Mouse (Mus musculus) lung, adult 2 months (tissue): ENCODE measurements around the gene Lamtor2. TPM values are rescaled to one million over a fixed set of nuclear protein-coding genes. Genes with fewer than 3 reads are reported as not detected.

Experiments used
- DNase-seq: peaks from one replicate; pipeline ENCODE4 v3.0.0; 2022
- H3K4me1 ChIP-seq: fragments of 200-500 bp; 2 replicates; pipeline ENCODE4 v1.6.1; 2011; ENCODE audit warnings: low read length; ENCODE audit not compliant: control insufficient read depth, insufficient read depth
- H3K4me3 ChIP-seq: fragments of 200-500 bp; replicated peaks from 2 replicates; pipeline ENCODE3; 2011; ENCODE audit warnings: low read depth, mild to moderate bottlenecking, control low read depth, low read length; ENCODE audit errors: extremely low read depth
- CTCF ChIP-seq: fragments of 200-500 bp; IDR thresholded peaks from 2 replicates; pipeline ENCODE4 v1.5.1; 2011; ENCODE audit warnings: mild to moderate bottlenecking, low read length, control low read depth; ENCODE audit not compliant: insufficient read depth
- POLR2A ChIP-seq: fragments of 200-500 bp; IDR thresholded peaks from 2 replicates; pipeline ENCODE4 v1.6.1; 2011; ENCODE audit warnings: low read depth, mild to moderate bottlenecking, control low read depth, low read length, borderline replicate concordance; ENCODE audit errors: extremely low read depth
- WGBS: fragments of 180-500 bp; shearing (Covaris S2); methylation state at CpG from one replicate; pipeline ENCODE4 v1.1.7; 2018; 5-methylcytosine and 5-hydroxymethylcytosine counted together
- polyA plus RNA-seq: library from polyadenylated mRNA; depleted of rRNA; stranded (reverse); fragments of >200 nt; gene quantifications from 2 replicates; pipeline ENCODE4 v1.2.3, GENCODE M21; 2012

The Lamtor2 gene
- polyA plus RNA-seq, 1 experiment, result 135 TPM

- TF ChIP-seq POLR2A (no peak), CTCF (no peak)
- WGBS, result 95% methylated on average over 6 of the region's 6 CpGs
Measured at GRCm38 (mm10) chr3:88521156-88521555, 31.7 kb downstream of the Lamtor2 start.

GRCm38 (mm10) chr3:88520078-88520477 is 32.8 kb downstream of the Lamtor2 start:
- TF ChIP-seq CTCF, result no peak
- no peak for TF ChIP-seq POLR2A
- 84% methylated on average over 2 of the region's 2 CpGs for WGBS
- peaks cover 7% of the 10 kb centered on the region; the same call in 1 of the 2 replicates for H3K4me1 ChIP-seq
- no peak overlapping the region for H3K4me3 ChIP-seq
- DNase-seq, result no peak

More at GRCm38 (mm10) chr3:88521156-88521555, 31.7 kb downstream of the Lamtor2 start:
- H3K4me3 ChIP-seq, result no peak overlapping the region
- peaks cover 7% of the 10 kb centered on the region; the same call in 1 of the 2 replicates for H3K4me1 ChIP-seq
- DNase-seq, result no peak

- no peak for DNase-seq
- 89% methylated on average over 4 of the region's 4 CpGs for WGBS
- TF ChIP-seq POLR2A, result no peak
- no peak for TF ChIP-seq CTCF
Measured at GRCm38 (mm10) chr3:88518411-88518810, 34.5 kb downstream of the Lamtor2 start.

GRCm38 (mm10) chr3:88516407-88516806 is 36.5 kb downstream of the Lamtor2 start:
- WGBS, result 82% methylated on average over 2 of the region's 2 CpGs
- Histone ChIP-seq H3K4me3 (no peak overlapping the region), H3K4me1 (peaks cover 33% of the 10 kb centered on the region)
- TF ChIP-seq POLR2A, result no peak
- TF ChIP-seq CTCF, result no peak
- DNase-seq, result no peak

More at GRCm38 (mm10) chr3:88518411-88518810, 34.5 kb downstream of the Lamtor2 start:
- peaks cover 16% of the 10 kb centered on the region for H3K4me1 ChIP-seq
- no peak overlapping the region for H3K4me3 ChIP-seq

GRCm38 (mm10) chr3:88515095-88515386 is 37.8 kb downstream of the Lamtor2 start:
- peaks cover 35% of the 10 kb centered on the region for H3K4me1 ChIP-seq
- TF ChIP-seq POLR2A (no peak), CTCF (no peak)
- WGBS, result 94% methylated on average over 2 of the region's 2 CpGs
- no peak overlapping the region for H3K4me3 ChIP-seq
- no peak for DNase-seq

GRCm38 (mm10) chr3:88514231-88515094 is 38.4 kb downstream of the Lamtor2 start:
- H3K4me1 ChIP-seq, result peaks cover 38% of the 10 kb centered on the region
- no peak for TF ChIP-seq POLR2A
- no peak for TF ChIP-seq CTCF
- no peak overlapping the region for H3K4me3 ChIP-seq
- peak; percentile 67 for DNase-seq
- 57% methylated on average over 10 of the region's 10 CpGs for WGBS

GRCm38 (mm10) chr3:88513546-88514115 is 39.2 kb downstream of the Lamtor2 start:
- H3K4me3 ChIP-seq, result no peak overlapping the region
- H3K4me1 ChIP-seq, result peaks cover 41% of the 10 kb centered on the region
- DNase-seq, result no peak
- 48% methylated on average over 7 of the region's 7 CpGs for WGBS
- TF ChIP-seq CTCF (no peak), POLR2A (no peak)

GRCm38 (mm10) chr3:88512896-88513545 is 39.9 kb downstream of the Lamtor2 start:
- WGBS, result 15% methylated on average over 15 of the region's 15 CpGs
- Histone ChIP-seq H3K4me1 (peaks cover 41% of the 10 kb centered on the region), H3K4me3 (no peak overlapping the region)
- DNase-seq, result no peak
- TF ChIP-seq CTCF, result no peak
- no peak for TF ChIP-seq POLR2A

GRCm38 (mm10) chr3:88512141-88512895 is 40.6 kb downstream of the Lamtor2 start:
- TF ChIP-seq POLR2A (no peak), CTCF (no peak)
- DNase-seq, result peak; percentile 48
- WGBS, result 23% methylated on average over 6 of the region's 6 CpGs
- Histone ChIP-seq H3K4me3 (no peak overlapping the region), H3K4me1 (peaks cover 41% of the 10 kb centered on the region)

GRCm38 (mm10) chr3:88511559-88511958 is 41.3 kb downstream of the Lamtor2 start:
- Histone ChIP-seq H3K4me1 (peaks cover 41% of the 10 kb centered on the region), H3K4me3 (no peak overlapping the region)
- 48% methylated on average over 4 of the region's 4 CpGs for WGBS
- DNase-seq, result no peak
- TF ChIP-seq POLR2A (no peak), CTCF (no peak)
